Mouse (Mus musculus) bone marrow macrophage, adult 2 months (primary cell): Measurements from ENCODE around the gene Ablim1. TPM values are rescaled to one million over a fixed set of nuclear protein-coding genes. Genes with fewer than 3 reads are reported as not detected.
"Not testable (repeated sequence)": the region's sequence is repeated elsewhere in the genome, so short reads cannot be mapped to it uniquely, and the experiment has no call there.

Experiments used
- H3K27ac ChIP-seq: 2 replicates; pipeline ENCODE4 v1.5.1; 2012; ENCODE audit warnings: low read depth, low read length; ENCODE audit not compliant: insufficient read depth
- H3K4me1 ChIP-seq: 2 replicates; pipeline ENCODE4 v1.6.1; 2012; ENCODE audit warnings: low read length; ENCODE audit not compliant: control insufficient read depth, insufficient read depth
- H3K4me3 ChIP-seq: 2 replicates; pipeline ENCODE4 v1.5.1; 2012; ENCODE audit warnings: mild to moderate bottlenecking, low read length, moderate library complexity; ENCODE audit not compliant: insufficient read depth
- CTCF ChIP-seq: IDR thresholded peaks from 2 replicates; pipeline ENCODE4 v1.5.1; 2012; ENCODE audit warnings: low read depth, mild to moderate bottlenecking, low read length, moderate library complexity
- POLR2A ChIP-seq: IDR thresholded peaks from 2 replicates; pipeline ENCODE4 v1.6.1; 2012; ENCODE audit warnings: mild to moderate bottlenecking, low read depth, low read length, borderline replicate concordance
- polyA plus RNA-seq: library from polyadenylated mRNA; stranded (reverse); fragments of >200 nt; gene quantifications from 2 replicates; pipeline ENCODE4 v1.2.4, GENCODE M21; 2012; ENCODE audit not compliant: missing spikeins, insufficient read depth, insufficient read length

The Ablim1 gene
- polyA plus RNA-seq, 1 experiment = 0.25 TPM

GRCm38 (mm10) chr19:57138045-57138444 lies 176.7 kb downstream of the Ablim1 start:
- TF ChIP-seq CTCF (peak; percentile 42), POLR2A (no peak)
- Histone ChIP-seq H3K4me1 (no peaks in the 10 kb centered on the region), H3K27ac (no peak overlapping the region), H3K4me3 (no peak overlapping the region)

DNA sequence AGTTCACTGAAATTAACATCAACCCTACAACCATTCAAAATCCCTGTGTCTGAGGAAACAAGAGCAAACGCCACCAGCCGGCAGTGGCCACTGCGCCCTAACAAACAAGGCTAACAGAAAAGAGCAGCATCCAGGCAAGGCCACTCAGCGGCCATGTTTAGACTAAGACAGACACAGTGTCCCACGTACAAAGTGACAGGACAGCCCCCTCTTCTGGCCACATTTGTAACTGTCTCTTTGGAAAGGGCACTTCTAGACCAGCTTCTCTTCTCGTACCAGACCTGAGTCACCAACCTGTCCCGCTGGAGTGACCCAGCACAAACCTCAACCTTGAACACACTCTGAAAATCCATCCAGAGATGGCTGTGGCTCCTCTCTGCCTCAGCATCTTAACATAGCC lies 178.5 kb downstream of the Ablim1 start:
- Histone ChIP-seq H3K4me3 (no peak overlapping the region), H3K4me1 (no peaks in the 10 kb centered on the region), H3K27ac (no peak overlapping the region)
- TF ChIP-seq POLR2A = no peak
- no peak for TF ChIP-seq CTCF

- not testable (repeated sequence) for H3K27ac ChIP-seq, H3K4me1 ChIP-seq, H3K4me3 ChIP-seq
These were observed 179.1 kb downstream of the Ablim1 start for GRCm38 (mm10) chr19:57135654-57136053.

DNA sequence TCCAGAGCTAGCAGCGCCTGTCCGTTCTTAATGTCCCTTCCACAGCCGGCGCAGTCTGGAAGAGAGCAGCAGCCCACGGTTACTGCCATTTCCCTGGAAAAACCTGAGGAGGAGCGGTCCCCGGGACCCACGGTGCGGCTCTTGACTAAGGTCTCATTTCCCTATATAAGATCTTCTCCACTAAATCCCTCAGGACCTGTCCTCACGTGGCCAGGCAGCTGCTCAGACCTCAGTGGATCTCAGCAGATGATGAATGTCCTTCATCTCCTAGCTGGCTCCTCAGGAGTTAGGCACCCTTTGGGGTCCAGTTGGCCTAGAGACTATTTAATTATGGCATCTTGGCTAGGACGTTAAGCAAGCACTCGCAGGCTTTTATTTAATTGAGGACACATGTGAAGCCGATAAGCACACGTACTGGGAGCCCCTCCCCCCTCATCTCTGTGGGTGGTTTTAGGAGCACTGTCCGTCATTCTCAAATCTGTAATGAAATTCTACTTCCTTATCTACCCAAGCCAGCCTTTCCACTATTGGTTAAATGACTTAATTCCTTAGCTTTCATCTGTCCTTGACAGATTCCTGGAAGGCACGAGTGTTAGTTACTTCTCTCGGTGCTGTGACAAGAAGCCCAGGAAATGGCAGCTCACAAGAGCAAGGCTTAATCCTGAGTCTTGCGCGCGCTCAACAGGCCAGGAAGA lies 179.9 kb downstream of the Ablim1 start:
- no peak for TF ChIP-seq POLR2A
- TF ChIP-seq CTCF = no peak

GRCm38 (mm10) chr19:57132916-57133520 lies 181.7 kb downstream of the Ablim1 start:
- Histone ChIP-seq H3K27ac (no peak overlapping the region), H3K4me1 (no peaks in the 10 kb centered on the region), H3K4me3 (no peak overlapping the region)
- TF ChIP-seq CTCF (no peak), POLR2A (no peak)

More for the DNA sequence above, 179.9 kb downstream of the Ablim1 start:
- Histone ChIP-seq H3K4me3 (no peak overlapping the region), H3K27ac (no peak overlapping the region), H3K4me1 (no peaks in the 10 kb centered on the region)

GRCm38 (mm10) chr19:57132281-57132680 lies 182.4 kb downstream of the Ablim1 start:
- no peaks in the 10 kb centered on the region for H3K4me1 ChIP-seq
- H3K27ac ChIP-seq = no peak overlapping the region
- no peak overlapping the region for H3K4me3 ChIP-seq
- TF ChIP-seq POLR2A = no peak
- TF ChIP-seq CTCF = no peak

- no peak for TF ChIP-seq CTCF
- no peak for TF ChIP-seq POLR2A
- H3K27ac ChIP-seq = no peak overlapping the region
- no peak overlapping the region for H3K4me3 ChIP-seq
- no peaks in the 10 kb centered on the region for H3K4me1 ChIP-seq
These were observed 183.4 kb downstream of the Ablim1 start for GRCm38 (mm10) chr19:57131366-57131765.

DNA sequence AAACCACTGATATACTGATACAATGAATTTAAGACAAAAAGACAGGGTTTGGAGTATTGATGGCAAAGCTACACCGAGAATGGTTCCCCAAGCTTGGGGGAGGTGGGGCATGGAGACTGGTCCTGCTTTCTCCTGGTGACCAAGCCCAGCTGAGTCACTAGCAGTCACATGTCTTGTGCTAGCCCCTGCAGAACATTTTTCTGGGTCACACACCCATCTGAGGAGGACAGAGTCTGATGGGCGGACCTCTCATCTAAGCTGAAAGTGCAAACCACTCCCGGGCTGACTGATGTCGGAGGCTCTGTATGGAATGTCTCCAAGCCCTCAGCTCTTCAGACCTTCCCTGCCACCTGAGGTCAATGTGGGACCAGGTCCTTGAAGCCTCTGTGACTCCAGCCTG lies 184.1 kb downstream of the Ablim1 start:
- TF ChIP-seq CTCF (no peak), POLR2A (no peak)
- H3K4me3 ChIP-seq = no peak overlapping the region
- H3K27ac ChIP-seq = no peak overlapping the region
- no peaks in the 10 kb centered on the region for H3K4me1 ChIP-seq

- TF ChIP-seq CTCF (no peak), POLR2A (no peak)
- no peak overlapping the region for H3K27ac ChIP-seq
- H3K4me3 ChIP-seq = no peak overlapping the region
- no peaks in the 10 kb centered on the region for H3K4me1 ChIP-seq
These were observed 185.0 kb downstream of the Ablim1 start for GRCm38 (mm10) chr19:57129729-57130128.

DNA sequence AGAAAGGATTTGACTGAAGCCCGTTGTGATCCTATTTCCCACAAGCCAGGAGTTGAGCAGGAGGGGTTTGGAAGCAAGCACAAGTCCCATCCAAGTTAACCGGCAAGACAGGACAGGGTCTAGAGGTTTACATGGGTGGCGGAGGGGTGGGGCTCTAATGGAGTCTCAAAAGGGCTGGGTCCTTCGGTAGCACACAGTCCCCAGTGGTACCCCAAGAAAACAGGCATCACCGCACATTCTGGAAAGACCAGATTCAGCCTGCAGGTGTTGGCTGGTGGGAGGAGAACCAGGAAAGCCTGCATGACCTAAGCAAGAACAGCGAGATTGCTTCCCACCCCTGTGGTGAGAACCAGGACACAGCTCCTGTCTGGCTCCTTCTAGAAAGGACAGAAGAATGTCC lies 186.7 kb downstream of the Ablim1 start:
- H3K27ac ChIP-seq = no peak overlapping the region
- H3K4me1 ChIP-seq = no peaks in the 10 kb centered on the region

More for the DNA sequence above, 186.7 kb downstream of the Ablim1 start:
- H3K4me3 ChIP-seq = no peak overlapping the region
- TF ChIP-seq CTCF = no peak
- TF ChIP-seq POLR2A = no peak
